Mouse (Mus musculus) embryonic fibroblast, embryonic 13.5 days (primary cell): Measurements from ENCODE around the gene Lsamp.

ENCODE experiments used
- CTCF ChIP-seq: IDR thresholded peaks from 2 replicates; pipeline ENCODE4 v1.5.1; 2011; ENCODE audit warnings: mild to moderate bottlenecking, control low read depth, low read length, moderate library complexity, borderline replicate concordance; ENCODE audit not compliant: insufficient read depth
- POLR2A ChIP-seq: IDR thresholded peaks from 2 replicates; pipeline ENCODE4 v1.6.1; 2011; ENCODE audit warnings: low read depth, mild to moderate bottlenecking, control low read depth, low read length, moderate library complexity

DNA sequence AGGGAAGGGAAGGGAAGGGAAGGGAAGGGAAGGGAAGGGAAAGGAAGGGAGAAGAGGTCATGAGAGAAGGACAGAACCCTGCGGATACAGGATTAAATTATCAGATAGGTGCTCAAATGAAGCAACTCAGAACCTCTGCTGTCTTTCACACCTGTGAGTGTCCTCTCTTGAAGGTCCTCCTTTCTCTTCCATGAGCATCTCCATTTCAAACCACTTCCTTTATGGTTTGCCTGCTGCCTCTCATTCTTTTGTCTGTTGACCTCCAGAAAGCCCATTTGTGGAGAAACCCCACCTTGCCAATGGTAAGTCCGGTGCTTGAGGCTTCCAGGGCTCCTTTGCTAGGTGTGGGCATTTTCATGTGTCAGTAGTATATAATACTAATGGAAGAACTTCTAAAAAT is 2141.9 kb downstream of the Lsamp start:
- no peak for TF ChIP-seq CTCF
- TF ChIP-seq POLR2A, result no peak
